Mouse (Mus musculus) midbrain, embryonic 14.5 days (tissue): ENCODE measurements around the gene Themis. TPM values are rescaled to one million over a fixed set of nuclear protein-coding genes. Genes with fewer than 3 reads are reported as not detected.

Experiments
- ATAC-seq: fragments of 200-750 bp; cut with Nextera tagmentation; 2 replicates; pipeline ENCODE4 v1.8.0; 2017; ENCODE audit warnings: moderate number of reproducible peaks, moderate library complexity; ENCODE audit not compliant: low FRiP score, low TSS enrichment
- DNase-seq: peaks from one replicate; pipeline ENCODE4 v3.0.0-alpha.2; 2015
- H3K27ac ChIP-seq: fragments of 300-500 bp; sonication (generic); replicated peaks from 2 replicates; pipeline ENCODE4 v1.5.1; 2014; ENCODE audit warnings: mild to moderate bottlenecking, low read depth, low read length, moderate library complexity
- H3K27me3 ChIP-seq: fragments of 300-500 bp; sonication (generic); 2 replicates; pipeline ENCODE4 v1.6.1; 2014; ENCODE audit warnings: low read length, control low read depth, mixed read lengths; ENCODE audit not compliant: control insufficient read depth, insufficient read depth
- H3K36me3 ChIP-seq: fragments of 300-500 bp; sonication (generic); 2 replicates; pipeline ENCODE4 v1.6.1; 2014; ENCODE audit warnings: low read length, control low read depth; ENCODE audit not compliant: control insufficient read depth, insufficient read depth
- H3K4me1 ChIP-seq: fragments of 300-500 bp; sonication (generic); 2 replicates; pipeline ENCODE4 v1.6.1; 2014; ENCODE audit warnings: mild to moderate bottlenecking, antibody characterized with exemption, low read length, control low read depth; ENCODE audit not compliant: control insufficient read depth, insufficient read depth
- H3K4me2 ChIP-seq: fragments of 300-500 bp; sonication (generic); 2 replicates; pipeline ENCODE4 v1.6.1; 2014; ENCODE audit warnings: mild to moderate bottlenecking, low read length, moderate library complexity
- H3K4me3 ChIP-seq: fragments of 300-500 bp; sonication (generic); replicated peaks from 2 replicates; pipeline ENCODE4 v1.5.1; 2014; ENCODE audit warnings: low read depth, low read length
- H3K9ac ChIP-seq: fragments of 300-500 bp; sonication (generic); replicated peaks from 2 replicates; pipeline ENCODE4 v1.6.1; 2014; ENCODE audit warnings: mild to moderate bottlenecking, low read length, moderate library complexity
- H3K9me3 ChIP-seq: fragments of 300-500 bp; sonication (generic); 2 replicates; pipeline ENCODE4 v1.6.1; 2016; ENCODE audit warnings: low read length, control low read depth, mixed read lengths; ENCODE audit not compliant: control insufficient read depth
- WGBS: fragments of 180-500 bp; shearing (Covaris S2); extraction: QIAGEN DNeasy Blood & Tissue Kit; methylation state at CpG from one replicate; pipeline ENCODE4 v1.1.7; 2014; 5-methylcytosine and 5-hydroxymethylcytosine counted together
- polyA plus RNA-seq: library from polyadenylated mRNA; unstranded; fragments of >200 nt; fragmentation: Nextera tagmentation; extraction: Ambion mirVana; gene quantifications from 2 replicates; pipeline ENCODE4 v1.2.1, GENCODE M21; 2014

Themis gene
- polyA plus RNA-seq, 1 experiment from 2014 or later = not detected

GRCm38 (mm10) chr10:28816160-28816559, 148.0 kb downstream of the Themis start:
- Histone ChIP-seq H3K27me3 (no peaks in the 10 kb centered on the region), H3K4me1 (no peaks in the 10 kb centered on the region), H3K9me3 (peaks cover 3% of the 10 kb centered on the region; the same call in 1 of the 2 replicates), H3K4me3 (no peak overlapping the region), H3K4me2 (no peak overlapping the region), H3K27ac (no peak overlapping the region), H3K36me3 (no peaks in the 10 kb centered on the region), H3K9ac (no peak overlapping the region)
- ATAC-seq (no peak), DNase-seq (no peak)
- WGBS = 63% methylated on average over 4 of the region's 4 CpGs

- ATAC-seq (no peak), DNase-seq (no peak)
- 77% methylated on average over 3 of the region's 3 CpGs for WGBS
- peaks cover 3% of the 10 kb centered on the region; the same call in 1 of the 2 replicates for H3K9me3 ChIP-seq
- no peak overlapping the region for H3K27ac ChIP-seq
- no peaks in the 10 kb centered on the region for H3K4me1 ChIP-seq
- no peaks in the 10 kb centered on the region for H3K36me3 ChIP-seq
- H3K4me3 ChIP-seq = no peak overlapping the region
- no peak overlapping the region for H3K4me2 ChIP-seq
- H3K27me3 ChIP-seq = no peaks in the 10 kb centered on the region
- H3K9ac ChIP-seq = no peak overlapping the region
Measured at GRCm38 (mm10) chr10:28822320-28822719, 154.2 kb downstream of the Themis start.

- Histone ChIP-seq H3K9ac (no peak overlapping the region), H3K9me3 (no peaks in the 10 kb centered on the region), H3K4me2 (no peak overlapping the region), H3K4me1 (peaks cover 5% of the 10 kb centered on the region; the same call in 1 of the 2 replicates), H3K27me3 (no peaks in the 10 kb centered on the region), H3K4me3 (no peak overlapping the region), H3K36me3 (no peaks in the 10 kb centered on the region), H3K27ac (no peak overlapping the region)
- ATAC-seq = no peak
- WGBS = 66% methylated on average over 2 of the region's 2 CpGs
- no peak for DNase-seq
Measured at GRCm38 (mm10) chr10:28842605-28843004, 174.4 kb downstream of the Themis start.

GRCm38 (mm10) chr10:28843755-28844717, 175.9 kb downstream of the Themis start:
- peak; percentile 70 for ATAC-seq
- Histone ChIP-seq H3K36me3 (no peaks in the 10 kb centered on the region), H3K4me1 (peaks cover 5% of the 10 kb centered on the region; the same call in 1 of the 2 replicates), H3K9ac (no peak overlapping the region), H3K27ac (no peak overlapping the region), H3K9me3 (no peaks in the 10 kb centered on the region), H3K4me3 (no peak overlapping the region), H3K4me2 (no peak overlapping the region), H3K27me3 (no peaks in the 10 kb centered on the region)
- DNase-seq = peak; percentile 92
- 32% methylated on average over 7 of the region's 7 CpGs for WGBS

GRCm38 (mm10) chr10:28856154-28856553, 188.0 kb downstream of the Themis start:
- DNase-seq = no peak
- Histone ChIP-seq H3K4me3 (no peak overlapping the region), H3K9ac (no peak overlapping the region), H3K27ac (no peak overlapping the region), H3K4me2 (no peak overlapping the region), H3K36me3 (no peaks in the 10 kb centered on the region), H3K9me3 (no peaks in the 10 kb centered on the region), H3K27me3 (no peaks in the 10 kb centered on the region), H3K4me1 (no peaks in the 10 kb centered on the region)
- 95% methylated on average over 2 of the region's 2 CpGs for WGBS
- ATAC-seq = no peak

GRCm38 (mm10) chr10:28870580-28871354, 202.6 kb downstream of the Themis start:
- Histone ChIP-seq H3K4me1 (no peaks in the 10 kb centered on the region), H3K4me3 (no peak overlapping the region), H3K4me2 (no peak overlapping the region), H3K9me3 (no peaks in the 10 kb centered on the region), H3K36me3 (no peaks in the 10 kb centered on the region), H3K9ac (no peak overlapping the region), H3K27me3 (no peaks in the 10 kb centered on the region), H3K27ac (no peak overlapping the region)
- WGBS = 33% methylated on average over 4 of the region's 4 CpGs
- peak; percentile 53; the same call in 1 of the 2 replicates for ATAC-seq
- DNase-seq = peak; percentile 49

GRCm38 (mm10) chr10:28874605-28875004, 206.4 kb downstream of the Themis start:
- Histone ChIP-seq H3K27me3 (no peaks in the 10 kb centered on the region), H3K36me3 (no peaks in the 10 kb centered on the region), H3K9me3 (no peaks in the 10 kb centered on the region), H3K9ac (no peak overlapping the region), H3K27ac (no peak overlapping the region), H3K4me3 (no peak overlapping the region), H3K4me2 (no peak overlapping the region), H3K4me1 (no peaks in the 10 kb centered on the region)
- WGBS = 19% methylated on average over 4 of the region's 4 CpGs
- peak; percentile 58; the same call in 1 of the 2 replicates for ATAC-seq
- DNase-seq = peak; percentile 53

GRCm38 (mm10) chr10:28887643-28888042, 219.5 kb downstream of the Themis start:
- 89% methylated on average over 1 of the region's 1 CpGs for WGBS
- no peak for DNase-seq
- Histone ChIP-seq H3K9ac (no peak overlapping the region), H3K27me3 (no peaks in the 10 kb centered on the region), H3K4me2 (no peak overlapping the region), H3K27ac (no peak overlapping the region), H3K4me3 (no peak overlapping the region), H3K36me3 (no peaks in the 10 kb centered on the region), H3K4me1 (no peaks in the 10 kb centered on the region), H3K9me3 (no peaks in the 10 kb centered on the region)
- no peak for ATAC-seq
